Mouse (Mus musculus) kidney, embryonic 15.5 days (tissue): ENCODE measurements around the gene Stum. TPM values are rescaled to one million over a fixed set of nuclear protein-coding genes. Genes with fewer than 3 reads are reported as not detected.
A peak's percentile ranks its signal among the peaks of the same experiment; 100 is the strongest.

Source experiments
- ATAC-seq: fragments of 200-750 bp; cut with Nextera tagmentation; replicated peaks from 2 replicates; pipeline ENCODE4 v1.8.0; 2017; ENCODE audit warnings: moderate TSS enrichment; ENCODE audit not compliant: low FRiP score
- H3K27ac ChIP-seq: fragments of 300-500 bp; sonication (generic); 2 replicates; pipeline ENCODE4 v1.5.1; 2015; ENCODE audit warnings: mild to moderate bottlenecking, inconsistent platforms
- H3K27me3 ChIP-seq: fragments of 300-500 bp; sonication (generic); 2 replicates; pipeline ENCODE4 v1.6.1; 2015; ENCODE audit warnings: inconsistent platforms
- H3K36me3 ChIP-seq: fragments of 300-500 bp; sonication (generic); 2 replicates; pipeline ENCODE4 v1.6.1; 2015; ENCODE audit warnings: inconsistent platforms
- H3K4me1 ChIP-seq: fragments of 300-500 bp; sonication (generic); 2 replicates; pipeline ENCODE4 v1.6.1; 2015; ENCODE audit warnings: inconsistent platforms
- H3K4me2 ChIP-seq: fragments of 300-500 bp; sonication (generic); 2 replicates; pipeline ENCODE4 v1.6.1; 2015; ENCODE audit warnings: moderate library complexity, mild to moderate bottlenecking, inconsistent platforms
- H3K4me3 ChIP-seq: fragments of 300-500 bp; sonication (generic); replicated peaks from 2 replicates; pipeline ENCODE4 v1.5.1; 2015; ENCODE audit warnings: mild to moderate bottlenecking, inconsistent platforms
- H3K9ac ChIP-seq: fragments of 300-500 bp; sonication (generic); 2 replicates; pipeline ENCODE4 v1.6.1; 2015; ENCODE audit warnings: mild to moderate bottlenecking, inconsistent platforms
- H3K9me3 ChIP-seq: fragments of 300-500 bp; sonication (generic); replicated peaks from 2 replicates; pipeline ENCODE4 v1.6.1; 2016; ENCODE audit warnings: inconsistent platforms
- WGBS: fragments of 180-500 bp; shearing (Covaris S2); methylation state at CpG from one replicate; pipeline ENCODE4 v1.1.7; 2015; ENCODE audit warnings: mixed read lengths; 5-methylcytosine and 5-hydroxymethylcytosine counted together
- polyA plus RNA-seq: library from polyadenylated mRNA; unstranded; fragments of >200 nt; fragmentation: Nextera tagmentation; extraction: Ambion mirVana; gene quantifications from 2 replicates; pipeline ENCODE4 v1.2.1, GENCODE M21; 2015

Stum gene
- polyA plus RNA-seq, 1 experiment from 2014 or later = 1.7 TPM

GRCm38 (mm10) chr1:180426405-180426804, 56.9 kb downstream of the Stum start:
- WGBS = 83% methylated on average over 6 of the region's 6 CpGs
- Histone ChIP-seq H3K36me3 (no peaks in the 10 kb centered on the region), H3K4me1 (peaks cover 35% of the 10 kb centered on the region)

DNA sequence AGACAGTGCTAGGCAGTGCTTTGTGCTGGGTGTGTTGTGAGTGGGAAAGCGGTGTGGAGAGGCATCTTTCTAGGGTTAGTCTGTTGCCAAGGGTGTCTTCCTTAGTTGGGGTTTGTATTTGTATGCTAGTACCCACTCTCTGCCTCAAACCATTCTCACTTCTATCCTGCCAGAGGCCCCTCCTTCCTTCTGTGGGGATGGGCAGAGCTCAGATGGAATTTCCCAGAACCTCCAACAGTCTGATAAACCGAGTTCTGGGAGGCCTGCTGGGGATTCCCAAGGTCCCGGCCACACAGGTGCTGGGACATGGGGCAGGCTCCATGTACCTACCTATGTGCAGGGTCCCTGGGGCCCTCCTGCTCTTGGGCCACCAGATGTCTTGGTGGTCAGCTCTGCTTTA, 59.4 kb downstream of the Stum start:
- H3K9me3 ChIP-seq = no peaks in the 10 kb centered on the region
- peaks cover 52% of the 10 kb centered on the region for H3K4me1 ChIP-seq
- H3K36me3 ChIP-seq = peaks cover 13% of the 10 kb centered on the region
- no peak overlapping the region for H3K4me2 ChIP-seq
- no peaks in the 10 kb centered on the region for H3K27me3 ChIP-seq
- WGBS = 85% methylated on average over 3 of the region's 3 CpGs
- no peak for ATAC-seq
- no peak overlapping the region for H3K4me3 ChIP-seq
- H3K9ac ChIP-seq = no peak overlapping the region
- no peak overlapping the region for H3K27ac ChIP-seq

More at GRCm38 (mm10) chr1:180426405-180426804, 56.9 kb downstream of the Stum start:
- ATAC-seq = no peak
- no peak overlapping the region for H3K4me3 ChIP-seq
- H3K27ac ChIP-seq = no peak overlapping the region
- H3K4me2 ChIP-seq = no peak overlapping the region
- H3K27me3 ChIP-seq = no peaks in the 10 kb centered on the region
- H3K9ac ChIP-seq = no peak overlapping the region
- no peaks in the 10 kb centered on the region for H3K9me3 ChIP-seq

DNA sequence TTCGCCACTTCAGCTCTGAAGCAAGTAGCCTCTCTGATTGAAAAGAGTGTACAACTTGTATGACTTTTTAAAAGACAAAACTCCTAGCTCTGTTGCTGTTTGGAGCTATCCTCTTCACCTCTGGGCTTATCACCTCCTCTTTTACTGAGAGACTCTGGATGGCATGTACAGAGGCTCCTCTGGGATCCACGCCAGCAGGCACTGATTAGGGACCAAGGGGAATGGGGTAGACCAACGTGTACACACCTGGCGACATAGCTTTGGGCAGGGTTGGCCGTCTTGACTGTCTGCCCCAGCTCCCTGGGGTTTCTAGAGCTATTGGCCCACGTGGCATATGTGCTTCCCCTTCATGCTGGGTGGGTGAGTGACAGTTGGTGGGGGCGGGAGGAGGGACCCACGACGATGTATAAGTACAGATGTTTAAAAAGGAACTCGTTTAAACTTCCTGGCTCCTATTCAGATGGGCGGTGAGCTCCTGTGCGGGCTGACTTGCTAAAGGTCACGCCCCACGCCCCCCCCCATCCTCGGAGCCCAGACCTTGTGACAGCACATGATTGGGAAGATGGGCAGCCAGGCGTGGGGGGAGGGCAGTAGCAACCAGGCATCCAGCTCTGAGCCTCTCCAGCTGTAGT, 60.2 kb downstream of the Stum start:
- H3K27me3 ChIP-seq = no peaks in the 10 kb centered on the region
- ATAC-seq = no peak
- peaks cover 50% of the 10 kb centered on the region for H3K4me1 ChIP-seq
- no peak overlapping the region for H3K4me2 ChIP-seq
- H3K9me3 ChIP-seq = no peaks in the 10 kb centered on the region
- H3K9ac ChIP-seq = no peak overlapping the region
- H3K4me3 ChIP-seq = no peak overlapping the region
- WGBS = 43% methylated on average over 16 of the region's 16 CpGs
- no peak overlapping the region for H3K27ac ChIP-seq
- peaks cover 21% of the 10 kb centered on the region for H3K36me3 ChIP-seq

DNA sequence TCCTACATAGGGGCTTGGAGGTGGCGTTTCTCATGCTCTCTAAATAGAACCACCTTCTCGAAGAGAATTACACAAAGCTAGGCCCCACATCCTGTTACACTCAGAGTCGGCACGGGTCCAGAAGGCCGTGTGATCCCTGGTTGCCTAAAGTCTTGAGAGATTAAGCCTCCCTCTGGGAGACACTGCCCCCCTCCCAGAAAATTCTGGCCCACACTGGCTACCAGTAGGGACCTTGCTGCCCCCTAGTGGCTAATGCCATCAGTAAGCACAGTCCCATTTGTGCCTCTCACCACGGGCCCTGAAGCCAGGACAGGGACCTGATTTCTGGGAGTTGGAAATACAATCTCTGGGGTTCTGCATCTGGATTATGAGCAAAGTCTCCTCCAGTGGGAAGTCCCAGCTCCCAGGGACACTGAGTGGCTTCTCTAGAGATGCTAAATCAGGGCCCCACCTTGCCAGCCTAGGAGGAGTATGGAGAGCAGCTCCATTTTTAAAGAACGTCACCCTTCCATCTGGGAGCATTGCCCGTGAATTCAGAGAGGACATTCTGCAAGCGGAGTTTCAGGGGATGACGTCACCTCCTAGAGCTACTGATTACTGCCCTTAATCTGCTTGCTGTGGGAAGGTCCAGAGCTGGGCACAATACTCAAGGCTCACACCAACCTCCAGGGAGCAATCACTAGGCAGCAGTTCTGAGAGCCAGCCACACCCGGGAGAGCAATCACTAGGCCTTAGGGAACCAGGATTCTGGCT, 61.1 kb downstream of the Stum start:
- H3K4me3 ChIP-seq = no peak overlapping the region
- peaks cover 43% of the 10 kb centered on the region for H3K4me1 ChIP-seq
- 0 out of 2 replicates have a peak overlapping the region, but pooled peaks have one; percentile 15 for H3K27ac ChIP-seq
- no peak overlapping the region for H3K4me2 ChIP-seq
- peaks cover 26% of the 10 kb centered on the region for H3K36me3 ChIP-seq
- H3K9me3 ChIP-seq = no peaks in the 10 kb centered on the region
- no peaks in the 10 kb centered on the region for H3K27me3 ChIP-seq
- WGBS = 30% methylated on average over 11 of the region's 11 CpGs
- H3K9ac ChIP-seq = no peak overlapping the region
- ATAC-seq = no peak

DNA sequence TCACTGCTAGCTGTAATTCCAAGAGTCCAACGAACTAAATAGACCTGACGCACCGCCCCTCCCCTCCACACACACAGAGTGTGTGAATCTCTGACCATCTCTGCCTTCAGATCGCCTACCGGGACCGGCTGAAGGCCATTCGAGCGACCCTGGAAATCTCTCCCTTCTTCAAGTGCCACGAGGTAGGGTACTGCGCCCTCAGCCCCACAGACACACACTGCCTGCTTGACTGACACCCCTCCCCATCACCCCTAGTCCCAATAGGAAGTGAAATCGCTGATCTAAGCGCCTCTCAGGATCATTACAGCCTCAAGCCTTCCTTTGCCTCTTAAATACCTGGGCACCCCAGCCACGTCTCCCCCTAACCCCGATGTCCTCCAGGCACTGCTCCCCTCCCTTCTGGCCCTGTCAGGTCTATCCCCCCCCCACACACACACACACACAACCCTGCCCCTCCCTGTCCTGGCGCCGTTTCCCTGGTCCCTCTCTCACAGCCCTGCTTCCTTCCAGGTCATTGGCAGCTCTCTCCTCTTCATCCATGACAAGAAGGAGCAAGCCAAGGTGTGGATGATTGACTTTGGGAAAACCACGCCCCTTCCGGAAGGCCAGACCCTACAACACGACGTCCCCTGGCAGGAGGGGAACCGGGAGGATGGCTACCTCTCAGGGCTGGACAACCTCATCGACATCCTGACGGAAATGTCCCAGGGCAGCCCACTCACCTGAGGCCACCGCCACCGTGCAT, 62.0 kb downstream of the Stum start:
- peaks cover 50% of the 10 kb centered on the region for H3K4me1 ChIP-seq
- H3K36me3 ChIP-seq = peaks cover 27% of the 10 kb centered on the region
- H3K4me2 ChIP-seq = no peak overlapping the region
- H3K4me3 ChIP-seq = no peak overlapping the region
- H3K27ac ChIP-seq = peak overlapping the region; percentile 15; the same call in 1 of the 2 replicates
- no peaks in the 10 kb centered on the region for H3K9me3 ChIP-seq
- H3K9ac ChIP-seq = no peak overlapping the region
- 0 out of 2 replicates have a peak, but pooled peaks have one; percentile 6 for ATAC-seq
- 60% methylated on average over 25 of the region's 25 CpGs for WGBS
- no peaks in the 10 kb centered on the region for H3K27me3 ChIP-seq

- Histone ChIP-seq H3K4me2 (no peak overlapping the region), H3K27ac (no peak overlapping the region), H3K4me3 (no peak overlapping the region), H3K9ac (no peak overlapping the region), H3K9me3 (no peaks in the 10 kb centered on the region), H3K4me1 (peaks cover 53% of the 10 kb centered on the region), H3K27me3 (no peaks in the 10 kb centered on the region), H3K36me3 (peaks cover 34% of the 10 kb centered on the region)
- 0 out of 2 replicates have a peak, but pooled peaks have one; percentile 48 for ATAC-seq
- 44% methylated on average over 8 of the region's 8 CpGs for WGBS
Observed at GRCm38 (mm10) chr1:180420496-180421164, 62.7 kb downstream of the Stum start.

DNA sequence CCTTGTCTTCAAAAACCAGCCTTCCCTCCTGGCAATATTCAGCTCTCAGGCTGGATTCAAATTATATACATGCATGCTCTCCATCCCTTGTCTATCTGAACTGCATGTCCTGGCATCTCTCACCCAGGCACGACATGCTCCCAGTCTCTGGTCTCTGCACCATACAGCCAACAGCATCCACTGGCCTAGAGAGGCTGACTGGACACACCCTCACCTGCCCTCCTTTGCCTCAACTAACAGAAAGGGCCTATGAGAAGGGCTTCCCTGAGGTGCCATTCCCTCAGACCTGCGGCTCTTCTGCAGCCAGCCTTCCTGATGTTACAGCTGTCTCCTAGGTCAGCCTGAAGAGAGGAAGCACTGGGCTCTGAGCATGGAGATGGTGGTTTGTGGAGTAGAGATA, 64.2 kb downstream of the Stum start:
- no peak for ATAC-seq
- Histone ChIP-seq H3K9me3 (no peaks in the 10 kb centered on the region), H3K4me1 (peaks cover 53% of the 10 kb centered on the region), H3K4me2 (no peak overlapping the region), H3K9ac (no peak overlapping the region), H3K27ac (no peak overlapping the region), H3K4me3 (no peak overlapping the region), H3K27me3 (no peaks in the 10 kb centered on the region), H3K36me3 (peaks cover 45% of the 10 kb centered on the region)
- WGBS = 95% methylated on average over 2 of the region's 2 CpGs

DNA sequence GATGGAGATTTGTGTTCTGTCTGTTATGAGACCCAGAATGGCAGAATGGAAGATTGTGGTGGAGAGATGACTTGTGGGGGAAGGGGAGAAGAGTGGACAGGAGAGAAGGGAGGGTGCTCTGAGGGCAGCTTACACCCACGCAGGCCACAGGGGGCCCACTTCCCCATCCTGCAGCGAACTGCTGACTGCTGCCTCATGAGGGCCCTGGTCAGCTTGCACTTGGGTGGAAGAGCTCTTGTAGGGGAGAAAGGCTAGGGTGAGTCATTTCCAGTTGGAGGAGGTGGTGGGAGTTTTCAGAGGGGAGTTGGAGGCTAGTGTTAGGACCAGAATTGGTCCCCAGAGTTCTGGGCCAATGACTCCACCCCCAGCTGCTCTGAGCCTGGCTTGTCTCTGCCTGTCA, 66.2 kb downstream of the Stum start:
- Histone ChIP-seq H3K27me3 (no peaks in the 10 kb centered on the region), H3K9me3 (no peaks in the 10 kb centered on the region), H3K4me2 (no peak overlapping the region), H3K27ac (no peak overlapping the region), H3K4me1 (peaks cover 35% of the 10 kb centered on the region), H3K36me3 (peaks cover 59% of the 10 kb centered on the region), H3K4me3 (no peak overlapping the region), H3K9ac (no peak overlapping the region)
- ATAC-seq = no peak
- WGBS = 29% methylated on average over 2 of the region's 2 CpGs

- WGBS = 93% methylated on average over 7 of the region's 7 CpGs
- H3K27me3 ChIP-seq = no peaks in the 10 kb centered on the region
- no peak overlapping the region for H3K4me2 ChIP-seq
- H3K4me3 ChIP-seq = no peak overlapping the region
- H3K9ac ChIP-seq = no peak overlapping the region
- ATAC-seq = no peak
- H3K36me3 ChIP-seq = peaks cover 59% of the 10 kb centered on the region
- H3K27ac ChIP-seq = no peak overlapping the region
- H3K4me1 ChIP-seq = peaks cover 22% of the 10 kb centered on the region
- H3K9me3 ChIP-seq = no peaks in the 10 kb centered on the region
Observed at GRCm38 (mm10) chr1:180415836-180416235, 67.5 kb downstream of the Stum start.

DNA sequence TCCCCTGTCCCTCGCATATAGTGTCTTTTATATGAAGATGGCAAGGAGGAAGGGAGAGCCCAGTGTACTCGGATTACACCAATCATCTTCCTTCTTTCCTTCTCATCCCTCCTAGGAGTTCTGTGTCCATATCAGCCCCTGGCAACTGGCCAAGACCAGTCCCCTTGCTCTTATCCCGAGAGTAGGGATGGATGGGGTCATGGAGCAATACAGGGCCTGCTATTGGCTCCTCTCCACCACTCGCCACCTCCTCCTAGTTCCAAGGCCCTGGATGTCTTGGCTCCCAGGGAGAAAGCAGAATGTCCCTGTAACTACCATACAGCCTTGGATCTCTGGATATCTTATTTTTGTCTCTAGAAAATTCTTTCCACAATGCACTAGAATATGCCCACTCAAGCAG, 68.2 kb downstream of the Stum start:
- no peaks in the 10 kb centered on the region for H3K9me3 ChIP-seq
- no peaks in the 10 kb centered on the region for H3K27me3 ChIP-seq
- no peak overlapping the region for H3K27ac ChIP-seq
- 50% methylated on average over 4 of the region's 4 CpGs for whole genome bisulfite sequencing
- H3K4me3 ChIP-seq = no peak overlapping the region
- peaks cover 17% of the 10 kb centered on the region for H3K4me1 ChIP-seq
- H3K36me3 ChIP-seq = peaks cover 55% of the 10 kb centered on the region
- H3K4me2 ChIP-seq = no peak overlapping the region
- H3K9ac ChIP-seq = no peak overlapping the region
- no peak for ATAC-seq

DNA sequence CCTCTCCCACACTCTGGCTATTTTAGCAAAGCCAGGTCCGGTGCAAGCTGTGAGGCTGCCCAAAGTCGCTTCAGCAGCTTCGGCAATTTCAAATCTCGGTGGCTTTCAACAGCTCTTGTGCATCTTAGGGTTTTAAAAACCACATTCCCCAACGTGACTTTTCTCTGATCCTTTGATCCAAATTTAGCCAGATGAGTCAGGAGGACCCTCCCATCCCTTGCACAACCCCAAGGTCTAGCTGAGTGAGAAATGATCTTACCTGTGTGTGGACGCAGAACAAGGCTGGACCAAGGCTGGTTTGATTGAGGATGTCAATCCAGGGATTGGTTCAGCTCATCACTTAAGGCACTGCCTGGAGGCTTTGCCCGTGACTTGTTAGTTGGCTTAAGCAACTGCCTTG, 73.0 kb downstream of the Stum start:
- Histone ChIP-seq H3K9me3 (no peaks in the 10 kb centered on the region), H3K36me3 (peaks cover 22% of the 10 kb centered on the region), H3K27ac (no peak overlapping the region), H3K4me3 (no peak overlapping the region), H3K4me1 (peaks cover 48% of the 10 kb centered on the region), H3K9ac (no peak overlapping the region), H3K27me3 (no peaks in the 10 kb centered on the region), H3K4me2 (no peak overlapping the region)
- no peak for ATAC-seq
- WGBS = 69% methylated on average over 7 of the region's 7 CpGs

DNA sequence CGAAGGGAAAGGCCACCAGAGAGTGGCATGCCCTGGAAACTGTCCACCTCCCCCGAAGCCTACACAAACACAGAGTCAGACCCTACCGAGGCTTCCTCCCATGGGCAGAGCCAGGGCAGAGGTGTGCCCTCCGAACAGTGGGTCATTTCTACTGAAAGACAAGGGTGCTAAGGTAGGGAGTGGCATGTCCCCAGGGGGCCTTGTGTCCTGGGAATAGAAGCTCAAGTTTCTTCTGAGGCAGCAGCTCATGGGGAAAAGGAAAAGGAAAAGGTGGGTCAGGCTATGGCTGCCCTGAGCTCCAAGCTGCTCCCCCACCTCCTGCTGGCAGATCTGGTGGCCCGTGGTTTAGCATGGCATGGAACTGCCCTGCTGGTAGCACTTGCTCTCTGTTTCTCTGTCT, 73.5 kb downstream of the Stum start:
- H3K27me3 ChIP-seq = no peaks in the 10 kb centered on the region
- no peak overlapping the region for H3K4me3 ChIP-seq
- H3K4me1 ChIP-seq = peaks cover 53% of the 10 kb centered on the region
- no peak overlapping the region for H3K9ac ChIP-seq
- H3K36me3 ChIP-seq = peaks cover 20% of the 10 kb centered on the region
- WGBS = 35% methylated on average over 5 of the region's 5 CpGs
- no peak overlapping the region for H3K4me2 ChIP-seq
- no peaks in the 10 kb centered on the region for H3K9me3 ChIP-seq
- H3K27ac ChIP-seq = no peak overlapping the region
- no peak for ATAC-seq
